Mouse (Mus musculus): ENCODE data around the gene Mllt3.

- no peak for TF ChIP-seq CTCF (IDR thresholded peaks at IDR 0.05; ENCODE audit: borderline replicate concordance, control insufficient read depth, extremely low read depth, insufficient read depth, low read length, poor library complexity)
- TF ChIP-seq POLR2A (IDR thresholded peaks at IDR 0.05; ENCODE audit: control insufficient read depth, extremely low read depth, insufficient read depth, low read length, poor library complexity), result no peak
Observed at GRCm38 (mm10) chr4:87820911-87821310, 212.3 kb downstream of the Mllt3 start.
